Mouse (Mus musculus) erythroblast, embryonic 14.5 days (primary cell): Measurements from ENCODE around the gene Dnajb3.

Experiments used
- GATA1 ChIP-seq: IDR thresholded peaks from 2 replicates; pipeline ENCODE4 v1.6.1; 2012; ENCODE audit warnings: low read length, inconsistent platforms, mixed read lengths
- TAL1 ChIP-seq: IDR thresholded peaks from 3 replicates; pipeline ENCODE4 v1.6.1; 2012; ENCODE audit warnings: low read length, inconsistent platforms, mixed read lengths

- no peak for TF ChIP-seq GATA1
- TF ChIP-seq TAL1: no peak
Observed at GRCm38 (mm10) chr1:88165711-88166110, 39.9 kb downstream of the Dnajb3 start, which contains the start of gene Ugt1a5.
